Mouse (Mus musculus) CH12.LX (cell line): Measurements from ENCODE around the gene Rbpms2.

Source experiments
- CHD1 ChIP-seq: IDR thresholded peaks from 2 replicates; pipeline ENCODE4 v1.6.1; 2012; ENCODE audit warnings: low read depth, low read length, improper control_type of control experiment, inconsistent platforms
- CHD2 ChIP-seq: IDR thresholded peaks from 2 replicates; pipeline ENCODE4 v1.6.1; 2011; ENCODE audit warnings: low read length, improper control_type of control experiment
- CTCF ChIP-seq, 2 experiments: IDR thresholded peaks in 1 of 2; conservative IDR thresholded peaks in 1 of 2; 2 replicates each; pipeline ENCODE4 v1.5.1; 2011 to 2012; ENCODE audit warnings: low read depth in 2 of 2, low read length in 2 of 2, improper control_type of control experiment in 1 of 2, inconsistent platforms in 1 of 2, mild to moderate bottlenecking in 1 of 2, moderate library complexity in 1 of 2
- ELF1 ChIP-seq: IDR thresholded peaks from 2 replicates; pipeline ENCODE4 v1.6.1; 2014; ENCODE audit warnings: low read depth, mild to moderate bottlenecking, inconsistent platforms, low read length, improper control_type of control experiment
- EP300 ChIP-seq: IDR thresholded peaks from 2 replicates; pipeline ENCODE4 v1.6.1; 2011; ENCODE audit warnings: low read length, improper control_type of control experiment
- POLR2A ChIP-seq: IDR thresholded peaks from 2 replicates; pipeline ENCODE4 v1.6.1; 2011; ENCODE audit warnings: low read depth, mild to moderate bottlenecking, improper control_type of control experiment, low read length
- ZMIZ1 ChIP-seq: IDR thresholded peaks from 2 replicates; pipeline ENCODE4 v1.6.1; 2012; ENCODE audit warnings: low read depth, mild to moderate bottlenecking, inconsistent platforms, low read length, improper control_type of control experiment
- ZNF384 ChIP-seq: IDR thresholded peaks from 2 replicates; pipeline ENCODE4 v1.6.1; 2012; ENCODE audit warnings: low read depth, low read length, improper control_type of control experiment, inconsistent platforms

- no peak for TF ChIP-seq ELF1
- TF ChIP-seq ZNF384 = no peak
- no peak for TF ChIP-seq CTCF (conservative IDR thresholded peaks at IDR 0.05 in 1 of 2, IDR thresholded peaks at IDR 0.05 in 1 of 2; ENCODE audit: low read depth in 2 of 2, low read length in 2 of 2)
- no peak for TF ChIP-seq ZMIZ1
- TF ChIP-seq EP300 = no peak
- no peak for TF ChIP-seq POLR2A
- TF ChIP-seq CHD1 = no peak
- no peak for TF ChIP-seq CHD2
These were observed 6.6 kb upstream of the Rbpms2 start for GRCm38 (mm10) chr9:65622826-65623225.
